Mouse (Mus musculus): ENCODE measurements around the gene Ankrd28. TPM values are rescaled to one million over a fixed set of nuclear protein-coding genes. Genes with fewer than 3 reads are reported as not detected.

The Ankrd28 gene
- polyA plus RNA-seq, 1 experiment from 2014 or later, result 12.6 TPM

GRCm38 (mm10) chr14:31696985-31697303, 133.5 kb downstream of the Ankrd28 start:
- H3K27me3 ChIP-seq, result no peaks in the 10 kb centered on the region
- H3K36me3 ChIP-seq, result peaks cover 28% of the 10 kb centered on the region; the same call in 1 of the 2 replicates
- H3K4me1 ChIP-seq, result no peaks in the 10 kb centered on the region
- no peaks in the 10 kb centered on the region for H3K9me3 ChIP-seq (replicated peaks)
- ATAC-seq (ENCODE audit: low FRiP score), result no peak
- WGBS, result 86% methylated on average over 3 of the region's 3 CpGs
- no peak overlapping the region for H3K4me3 ChIP-seq
- no peak overlapping the region for H3K4me2 ChIP-seq (replicated peaks)
- no peak overlapping the region for H3K9ac ChIP-seq
- no peak overlapping the region for H3K27ac ChIP-seq

GRCm38 (mm10) chr14:31696206-31696984, 134.1 kb downstream of the Ankrd28 start:
- no peak overlapping the region for H3K9ac ChIP-seq
- H3K4me1 ChIP-seq, result no peaks in the 10 kb centered on the region
- H3K4me3 ChIP-seq, result no peak overlapping the region
- no peaks in the 10 kb centered on the region for H3K9me3 ChIP-seq (replicated peaks)
- no peak for ATAC-seq (ENCODE audit: low FRiP score)
- H3K4me2 ChIP-seq (replicated peaks), result no peak overlapping the region
- WGBS, result 87% methylated on average over 9 of the region's 9 CpGs
- H3K36me3 ChIP-seq, result peaks cover 23% of the 10 kb centered on the region; the same call in 1 of the 2 replicates
- no peaks in the 10 kb centered on the region for H3K27me3 ChIP-seq
- H3K27ac ChIP-seq, result no peak overlapping the region

GRCm38 (mm10) chr14:31692536-31692935, 137.9 kb downstream of the Ankrd28 start:
- Histone ChIP-seq H3K4me1 (no peaks in the 10 kb centered on the region), H3K27me3 (no peaks in the 10 kb centered on the region), H3K4me2 (replicated peaks) (no peak overlapping the region), H3K27ac (no peak overlapping the region), H3K36me3 (peaks cover 10% of the 10 kb centered on the region; the same call in 1 of the 2 replicates), H3K9me3 (replicated peaks) (no peaks in the 10 kb centered on the region), H3K4me3 (no peak overlapping the region), H3K9ac (no peak overlapping the region)
- ATAC-seq (ENCODE audit: low FRiP score), result no peak
- 93% methylated on average over 6 of the region's 6 CpGs for WGBS

- no peak overlapping the region for H3K4me2 ChIP-seq (replicated peaks)
- no peak overlapping the region for H3K9ac ChIP-seq
- H3K9me3 ChIP-seq (replicated peaks), result no peaks in the 10 kb centered on the region
- H3K4me1 ChIP-seq, result no peaks in the 10 kb centered on the region
- H3K27ac ChIP-seq, result no peak overlapping the region
- WGBS, result 91% methylated on average over 1 of the region's 1 CpGs
- H3K27me3 ChIP-seq, result no peaks in the 10 kb centered on the region
- H3K4me3 ChIP-seq, result no peak overlapping the region
- H3K36me3 ChIP-seq, result no peaks in the 10 kb centered on the region
- ATAC-seq (ENCODE audit: low FRiP score), result no peak
Observed at GRCm38 (mm10) chr14:31686231-31686630, 144.2 kb downstream of the Ankrd28 start.

- no peaks in the 10 kb centered on the region for H3K4me1 ChIP-seq
- H3K4me3 ChIP-seq, result no peak overlapping the region
- no peaks in the 10 kb centered on the region for H3K36me3 ChIP-seq
- no peak overlapping the region for H3K4me2 ChIP-seq (replicated peaks)
- H3K9ac ChIP-seq, result no peak overlapping the region
- H3K9me3 ChIP-seq (replicated peaks), result no peaks in the 10 kb centered on the region
- WGBS, result 82% methylated on average over 10 of the region's 10 CpGs
- ATAC-seq (ENCODE audit: low FRiP score), result no peak
- no peaks in the 10 kb centered on the region for H3K27me3 ChIP-seq
- no peak overlapping the region for H3K27ac ChIP-seq
Observed at GRCm38 (mm10) chr14:31685680-31686079, 144.8 kb downstream of the Ankrd28 start.

GRCm38 (mm10) chr14:31684343-31685040, 146.0 kb downstream of the Ankrd28 start:
- WGBS, result 70% methylated on average over 7 of the region's 7 CpGs
- H3K9me3 ChIP-seq (replicated peaks), result no peaks in the 10 kb centered on the region
- H3K27ac ChIP-seq, result no peak overlapping the region
- no peak overlapping the region for H3K4me3 ChIP-seq
- H3K4me2 ChIP-seq (replicated peaks), result no peak overlapping the region
- no peaks in the 10 kb centered on the region for H3K36me3 ChIP-seq
- H3K4me1 ChIP-seq, result no peaks in the 10 kb centered on the region
- H3K9ac ChIP-seq, result no peak overlapping the region
- ATAC-seq (ENCODE audit: low FRiP score), result no peak
- H3K27me3 ChIP-seq, result no peaks in the 10 kb centered on the region

- 89% methylated on average over 1 of the region's 2 CpGs for WGBS
- Histone ChIP-seq H3K27me3 (no peaks in the 10 kb centered on the region), H3K4me2 (replicated peaks) (no peak overlapping the region), H3K27ac (no peak overlapping the region), H3K4me3 (no peak overlapping the region), H3K36me3 (no peaks in the 10 kb centered on the region), H3K9ac (no peak overlapping the region), H3K4me1 (no peaks in the 10 kb centered on the region), H3K9me3 (replicated peaks) (no peaks in the 10 kb centered on the region)
- ATAC-seq (ENCODE audit: low FRiP score), result no peak
Observed at GRCm38 (mm10) chr14:31683610-31684009, 146.8 kb downstream of the Ankrd28 start.

- Histone ChIP-seq H3K4me2 (replicated peaks) (no peak overlapping the region), H3K36me3 (no peaks in the 10 kb centered on the region), H3K9ac (no peak overlapping the region), H3K9me3 (replicated peaks) (no peaks in the 10 kb centered on the region), H3K27ac (no peak overlapping the region), H3K27me3 (no peaks in the 10 kb centered on the region), H3K4me3 (no peak overlapping the region), H3K4me1 (no peaks in the 10 kb centered on the region)
- ATAC-seq (ENCODE audit: low FRiP score), result no peak
- WGBS, result 51% methylated on average over 5 of the region's 5 CpGs
Observed at GRCm38 (mm10) chr14:31681931-31682555, 148.4 kb downstream of the Ankrd28 start.

GRCm38 (mm10) chr14:31681291-31681690, 149.2 kb downstream of the Ankrd28 start:
- no peaks in the 10 kb centered on the region for H3K4me1 ChIP-seq
- no peak overlapping the region for H3K4me3 ChIP-seq
- H3K9ac ChIP-seq, result no peak overlapping the region
- H3K27me3 ChIP-seq, result no peaks in the 10 kb centered on the region
- ATAC-seq (ENCODE audit: low FRiP score), result no peak
- H3K9me3 ChIP-seq (replicated peaks), result no peaks in the 10 kb centered on the region
- 86% methylated on average over 9 of the region's 9 CpGs for WGBS
- H3K4me2 ChIP-seq (replicated peaks), result no peak overlapping the region
- H3K27ac ChIP-seq, result no peak overlapping the region
- no peaks in the 10 kb centered on the region for H3K36me3 ChIP-seq

- no peak overlapping the region for H3K4me3 ChIP-seq
- no peak overlapping the region for H3K9ac ChIP-seq
- no peaks in the 10 kb centered on the region for H3K36me3 ChIP-seq
- no peaks in the 10 kb centered on the region for H3K4me1 ChIP-seq
- no peaks in the 10 kb centered on the region for H3K27me3 ChIP-seq
- ATAC-seq (ENCODE audit: low FRiP score), result no peak
- WGBS, result 91% methylated on average over 3 of the region's 3 CpGs
- H3K4me2 ChIP-seq (replicated peaks), result no peak overlapping the region
- H3K9me3 ChIP-seq (replicated peaks), result no peaks in the 10 kb centered on the region
- no peak overlapping the region for H3K27ac ChIP-seq
Observed at GRCm38 (mm10) chr14:31680656-31681055, 149.8 kb downstream of the Ankrd28 start.

GRCm38 (mm10) chr14:31671635-31672320, 158.7 kb downstream of the Ankrd28 start:
- Histone ChIP-seq H3K9me3 (replicated peaks) (no peaks in the 10 kb centered on the region), H3K4me1 (peaks cover 18% of the 10 kb centered on the region), H3K27me3 (no peaks in the 10 kb centered on the region), H3K4me2 (replicated peaks) (no peak overlapping the region), H3K27ac (no peak overlapping the region), H3K4me3 (no peak overlapping the region), H3K36me3 (0 out of 2 replicates have a peak, but pooled peaks cover 6% of the 10 kb centered on the region), H3K9ac (no peak overlapping the region)
- 48% methylated on average over 10 of the region's 10 CpGs for WGBS
- no peak for ATAC-seq (ENCODE audit: low FRiP score)
